Mouse (Mus musculus) B cell, adult 67 days (primary cell): ENCODE data around the gene Zfp94. TPM values are rescaled to one million over a fixed set of nuclear protein-coding genes. Genes with fewer than 3 reads are reported as not detected.

Experiments used
- total RNA-seq, 2 experiments: library from RNA; stranded (reverse); gene quantifications; 4 replicates each; pipeline ENCODE4 v1.2.4; 2023

Zfp94 gene
- 10 to 100 TPM in 1 of 2 experiments, 1 to 10 TPM in 1; 6.4 to 14.3 TPM for total RNA-seq

GRCm38 (mm10) chr7:24316567-24317092, at the start of gene Zfp94:
Gene Zfp94, minus strand, starts transcription at chr7:24316666.

GRCm38 (mm10) chr7:24348896-24349295, 32.4 kb upstream of the Zfp94 start, which contains the start of gene Lypd5:
Gene Lypd5, plus strand, starts transcription at chr7:24349196.

GRCm38 (mm10) chr7:24333304-24333986, 17.0 kb upstream of the Zfp94 start, which contains the start of gene Tescl:
Gene Tescl, minus strand, starts transcription at chr7:24333936.

GRCm38 (mm10) chr7:24300771-24301282, 15.6 kb downstream of the Zfp94 start, which contains the start of gene Zfp61:
Gene Zfp61, minus strand, starts transcription at chr7:24301232.

GRCm38 (mm10) chr7:24270288-24270672, 46.2 kb downstream of the Zfp94 start, which contains the start of gene Zfp93:
Gene Zfp93, plus strand, starts transcription at chr7:24270420.

GRCm38 (mm10) chr7:24254633-24255474, 61.6 kb downstream of the Zfp94 start, which contains the start of gene Zfp108:
Gene Zfp108, plus strand, starts transcription at chr7:24254794.

Other genes starting within 250 kb of the Zfp94 start
- 10 to 100 TPM; 29.0 to 34.1 TPM for gene Zfp180, start 234.7 kb downstream of the Zfp94 start, total RNA-seq
- gene Zfp112, start 204.4 kb downstream of the Zfp94 start, total RNA-seq = 1 to 10 TPM; 3.0 to 3.7 TPM
- gene Zfp235, start 182.5 kb downstream of the Zfp94 start, total RNA-seq = 1 to 10 TPM; 8.0 to 9.7 TPM
- under 1 TPM in 1 of 2 experiments, not detected in 1; 0.15 TPM for gene Zfp114, start 141.6 kb downstream of the Zfp94 start, total RNA-seq
- gene Zfp111, start 105.2 kb downstream of the Zfp94 start, total RNA-seq = under 1 TPM in 1 of 2 experiments, not detected in 1; 0.35 TPM
- 1 to 10 TPM in 1 of 2 experiments, under 1 TPM in 1; 0.36 to 2.6 TPM for gene Zfp109, start 79.1 kb downstream of the Zfp94 start, total RNA-seq
- not detected for gene Zfp108, start 61.9 kb downstream of the Zfp94 start, total RNA-seq
- under 1 TPM; 0.33 to 0.46 TPM for gene Zfp93, start 46.2 kb downstream of the Zfp94 start, total RNA-seq
- gene Zfp61, start 15.4 kb downstream of the Zfp94 start, total RNA-seq = 10 to 100 TPM; 10.7 to 11.3 TPM
- not detected for gene Tescl, start 17.3 kb upstream of the Zfp94 start, total RNA-seq
- not detected for gene Lypd5, start 32.5 kb upstream of the Zfp94 start, total RNA-seq
- 1 to 10 TPM; 4.2 to 9.5 TPM for gene Kcnn4, start 53.6 kb upstream of the Zfp94 start, total RNA-seq
- 10 to 100 TPM; 77.0 to 91.8 TPM for gene Smg9, start 83.0 kb upstream of the Zfp94 start, total RNA-seq
- gene Irgc1, start 135.6 kb upstream of the Zfp94 start, total RNA-seq = 1 to 10 TPM; 5.0 to 7.7 TPM
- gene Plaur, start 145.8 kb upstream of the Zfp94 start, total RNA-seq = 100 to 1,000 TPM; 432 to 444 TPM
- 1 to 10 TPM; 1.1 to 1.3 TPM for gene Cadm4, start 165.4 kb upstream of the Zfp94 start, total RNA-seq
- gene Zfp428, start 190.3 kb upstream of the Zfp94 start, total RNA-seq = 1 to 10 TPM in 1 of 2 experiments, under 1 TPM in 1; 0.93 to 1.3 TPM
- not detected for gene AC161166.1, start 195.8 kb upstream of the Zfp94 start, total RNA-seq
- 10 to 100 TPM; 24.8 to 25.6 TPM for gene Irgq, start 214.0 kb upstream of the Zfp94 start, total RNA-seq
- gene Pinlyp, start 229.5 kb upstream of the Zfp94 start, total RNA-seq = under 1 TPM in 1 of 2 experiments, not detected in 1; 0.67 TPM
- 100 to 1,000 TPM in 1 of 2 experiments, 10 to 100 TPM in 1; 93.4 to 102 TPM for gene Xrcc1, start 229.6 kb upstream of the Zfp94 start, total RNA-seq